Mouse (Mus musculus) CH12.LX (cell line): Measurements from ENCODE around the gene Mical3.

Source experiments
- CTCF ChIP-seq, 2 experiments: IDR thresholded peaks in 1 of 2; conservative IDR thresholded peaks in 1 of 2; 2 replicates each; pipeline ENCODE4 v1.5.1; 2011 to 2012; ENCODE audit warnings: low read depth in 2 of 2, low read length in 2 of 2, improper control_type of control experiment in 1 of 2, inconsistent platforms in 1 of 2, mild to moderate bottlenecking in 1 of 2, moderate library complexity in 1 of 2
- POLR2A ChIP-seq: IDR thresholded peaks from 2 replicates; pipeline ENCODE4 v1.6.1; 2011; ENCODE audit warnings: low read depth, mild to moderate bottlenecking, improper control_type of control experiment, low read length
- SMC3 ChIP-seq: IDR thresholded peaks from 2 replicates; pipeline ENCODE4 v1.6.1; 2011; ENCODE audit warnings: low read depth, low read length, improper control_type of control experiment
- ZC3H11A ChIP-seq: IDR thresholded peaks from 2 replicates; pipeline ENCODE4 v1.6.1; 2012; ENCODE audit warnings: low read depth, mild to moderate bottlenecking, inconsistent platforms, low read length, improper control_type of control experiment
- ZNF384 ChIP-seq: IDR thresholded peaks from 2 replicates; pipeline ENCODE4 v1.6.1; 2012; ENCODE audit warnings: low read depth, low read length, improper control_type of control experiment, inconsistent platforms

DNA sequence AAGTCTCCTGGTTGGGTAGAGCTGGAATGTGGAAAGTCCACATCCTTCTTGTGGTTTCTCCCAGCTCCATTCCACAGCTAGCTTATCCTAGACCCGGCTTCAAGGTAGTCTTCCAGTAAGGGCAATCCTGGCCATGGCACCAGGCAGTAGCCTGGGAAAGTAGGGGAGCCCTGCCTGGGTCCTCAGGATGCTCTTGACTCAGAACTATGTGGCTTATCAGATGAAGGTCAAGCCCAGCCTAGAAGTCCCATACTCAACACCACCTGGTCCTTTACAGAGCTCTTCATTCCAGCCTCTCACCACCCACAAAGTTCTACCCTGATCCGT, 215.2 kb downstream of the Mical3 start:
- TF ChIP-seq CTCF (conservative IDR thresholded peaks at IDR 0.05 in 1 of 2, IDR thresholded peaks at IDR 0.05 in 1 of 2; ENCODE audit: low read depth in 2 of 2, low read length in 2 of 2): no peak
- TF ChIP-seq ZC3H11A: no peak
- no peak for TF ChIP-seq POLR2A
- no peak for TF ChIP-seq ZNF384
- TF ChIP-seq SMC3: no peak
